Mouse (Mus musculus): ENCODE data around the gene Galnt16. TPM values are rescaled to one million over a fixed set of nuclear protein-coding genes. Genes with fewer than 3 reads are reported as not detected.
A peak's percentile ranks its signal among the peaks of the same experiment; 100 is the strongest.

Galnt16 gene
- polyA plus RNA-seq, 1 experiment from 2014 or later: 9.2 TPM

- no peak overlapping the region for H3K4me3 ChIP-seq (replicated peaks)
- H3K9ac ChIP-seq: no peak overlapping the region
- H3K9me3 ChIP-seq: no peaks in the 10 kb centered on the region
- no peaks in the 10 kb centered on the region for H3K27me3 ChIP-seq (replicated peaks)
- 25% methylated on average over 4 of the region's 4 CpGs for WGBS
- no peak overlapping the region for H3K27ac ChIP-seq
- H3K4me1 ChIP-seq (replicated peaks): peaks cover 12% of the 10 kb centered on the region
- ATAC-seq: peak; percentile 43; the same call in 1 of the 2 replicates
- H3K4me2 ChIP-seq (replicated peaks): no peak overlapping the region; the same call in 1 of the 2 replicates
- no peaks in the 10 kb centered on the region for H3K36me3 ChIP-seq
These were observed 85.5 kb downstream of the Galnt16 start for GRCm38 (mm10) chr12:80603566-80603965.

DNA sequence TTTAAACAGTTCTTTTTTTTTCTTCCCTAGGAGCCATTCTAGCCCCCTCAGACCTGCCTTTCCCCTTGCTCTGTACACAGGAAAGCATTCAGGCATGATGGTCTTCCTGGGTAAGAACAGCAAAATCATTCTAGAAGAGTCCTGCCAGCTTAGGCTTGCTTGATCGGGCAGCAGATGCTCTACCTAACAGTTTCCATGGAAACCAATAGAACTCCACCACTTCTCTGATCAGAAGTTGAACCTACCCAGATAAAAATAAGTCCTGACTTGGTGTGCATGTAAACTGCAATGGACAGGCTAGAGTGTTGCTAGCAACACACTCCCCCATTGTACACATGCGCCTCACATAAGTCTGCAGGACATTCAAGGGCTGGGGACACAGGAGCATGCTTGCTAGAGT, 86.1 kb downstream of the Galnt16 start:
- no peak overlapping the region for H3K4me3 ChIP-seq (replicated peaks)
- peaks cover 12% of the 10 kb centered on the region for H3K4me1 ChIP-seq (replicated peaks)
- H3K27me3 ChIP-seq (replicated peaks): no peaks in the 10 kb centered on the region
- no peak for ATAC-seq
- H3K4me2 ChIP-seq (replicated peaks): no peak overlapping the region
- no peaks in the 10 kb centered on the region for H3K9me3 ChIP-seq
- H3K36me3 ChIP-seq: no peaks in the 10 kb centered on the region
- no peak overlapping the region for H3K9ac ChIP-seq
- WGBS: 90% methylated on average over 2 of the region's 2 CpGs
- no peak overlapping the region for H3K27ac ChIP-seq

GRCm38 (mm10) chr12:80608576-80608975, 90.5 kb downstream of the Galnt16 start:
- no peaks in the 10 kb centered on the region for H3K9me3 ChIP-seq
- H3K36me3 ChIP-seq: no peaks in the 10 kb centered on the region
- H3K27me3 ChIP-seq (replicated peaks): no peaks in the 10 kb centered on the region
- no peak overlapping the region for H3K4me3 ChIP-seq (replicated peaks)
- no peak for ATAC-seq
- no peak overlapping the region for H3K4me2 ChIP-seq (replicated peaks)
- peaks cover 7% of the 10 kb centered on the region for H3K4me1 ChIP-seq (replicated peaks)
- no peak overlapping the region for H3K9ac ChIP-seq
- H3K27ac ChIP-seq: no peak overlapping the region
- 87% methylated on average over 1 of the region's 1 CpGs for WGBS

- no peaks in the 10 kb centered on the region for H3K27me3 ChIP-seq (replicated peaks)
- no peak overlapping the region for H3K4me2 ChIP-seq (replicated peaks)
- no peak overlapping the region for H3K4me3 ChIP-seq (replicated peaks)
- H3K9me3 ChIP-seq: no peaks in the 10 kb centered on the region
- H3K4me1 ChIP-seq (replicated peaks): no peaks in the 10 kb centered on the region
- H3K27ac ChIP-seq: no peak overlapping the region
- H3K9ac ChIP-seq: no peak overlapping the region
- no peak for ATAC-seq
- H3K36me3 ChIP-seq: no peaks in the 10 kb centered on the region
- 82% methylated on average over 3 of the region's 3 CpGs for WGBS
These were observed 91.9 kb downstream of the Galnt16 start for GRCm38 (mm10) chr12:80609928-80610327.

GRCm38 (mm10) chr12:80612113-80612791, 94.2 kb downstream of the Galnt16 start:
- 53% methylated on average over 9 of the region's 9 CpGs for WGBS
- no peak overlapping the region for H3K27ac ChIP-seq

DNA sequence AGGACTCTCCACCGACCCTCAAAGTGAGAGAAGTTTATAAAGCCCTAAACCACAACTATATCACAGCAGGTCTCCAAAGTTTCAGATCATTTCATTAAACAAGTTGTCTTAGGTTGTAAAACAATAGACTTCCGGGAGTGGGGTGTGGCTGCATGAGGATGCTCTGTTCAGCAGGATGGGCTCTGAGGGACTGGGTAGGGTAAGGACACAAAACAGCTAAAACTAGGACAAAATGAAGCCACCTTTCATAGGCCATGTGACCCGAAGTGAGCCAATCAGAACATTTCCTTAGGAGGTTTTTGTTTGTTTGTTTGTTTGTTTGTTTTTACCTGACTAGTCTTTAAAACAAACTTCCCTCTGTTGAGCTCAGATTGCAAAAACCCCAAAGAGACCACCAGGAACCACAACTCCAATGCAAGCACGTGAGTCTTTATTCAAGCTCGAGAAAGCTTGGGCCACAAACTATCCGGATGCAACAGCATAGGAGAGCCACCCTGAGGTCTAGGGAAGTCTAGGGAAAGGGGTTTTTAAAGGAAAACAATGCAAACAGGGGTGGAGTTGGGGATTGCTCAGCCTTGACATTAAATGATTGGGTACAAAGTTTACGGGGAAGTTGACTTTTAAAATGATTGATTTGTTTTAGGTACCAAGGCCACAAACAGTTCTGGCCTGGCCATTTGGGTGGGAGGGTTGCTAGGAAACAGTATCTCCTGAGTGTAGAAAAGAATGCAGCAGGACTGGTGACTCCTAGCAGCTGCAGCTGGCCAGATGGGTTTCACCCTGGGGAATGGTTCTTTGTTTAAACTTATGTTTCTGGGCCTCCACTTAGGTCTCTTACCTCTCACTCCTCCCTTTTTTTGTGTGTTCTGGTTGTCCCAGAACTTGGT, 97.5 kb downstream of the Galnt16 start:
- 30% methylated on average over 7 of the region's 7 CpGs for WGBS
- no peak overlapping the region for H3K4me2 ChIP-seq (replicated peaks)
- H3K9me3 ChIP-seq: no peaks in the 10 kb centered on the region
- H3K27me3 ChIP-seq (replicated peaks): no peaks in the 10 kb centered on the region
- H3K4me3 ChIP-seq (replicated peaks): no peak overlapping the region
- ATAC-seq: peak; percentile 80
- H3K36me3 ChIP-seq: no peaks in the 10 kb centered on the region
- H3K9ac ChIP-seq: no peak overlapping the region
- H3K4me1 ChIP-seq (replicated peaks): no peaks in the 10 kb centered on the region
- H3K27ac ChIP-seq: no peak overlapping the region

More at GRCm38 (mm10) chr12:80612113-80612791, 94.2 kb downstream of the Galnt16 start:
- Histone ChIP-seq H3K4me3 (replicated peaks) (no peak overlapping the region), H3K4me1 (replicated peaks) (no peaks in the 10 kb centered on the region), H3K27me3 (replicated peaks) (no peaks in the 10 kb centered on the region), H3K9ac (no peak overlapping the region), H3K9me3 (no peaks in the 10 kb centered on the region), H3K4me2 (replicated peaks) (no peak overlapping the region), H3K36me3 (no peaks in the 10 kb centered on the region)
- ATAC-seq: no peak

- Histone ChIP-seq H3K4me1 (replicated peaks) (no peaks in the 10 kb centered on the region), H3K4me2 (replicated peaks) (no peak overlapping the region), H3K9me3 (no peaks in the 10 kb centered on the region), H3K27me3 (replicated peaks) (no peaks in the 10 kb centered on the region), H3K4me3 (replicated peaks) (no peak overlapping the region), H3K36me3 (no peaks in the 10 kb centered on the region), H3K9ac (no peak overlapping the region), H3K27ac (no peak overlapping the region)
- ATAC-seq: no peak
- WGBS: 78% methylated on average over 5 of the region's 5 CpGs
These were observed 102.4 kb downstream of the Galnt16 start for GRCm38 (mm10) chr12:80620501-80620900.

GRCm38 (mm10) chr12:80631790-80632189, 113.7 kb downstream of the Galnt16 start:
- no peak overlapping the region for H3K9ac ChIP-seq
- no peak for ATAC-seq
- no peak overlapping the region for H3K4me3 ChIP-seq (replicated peaks)
- H3K27ac ChIP-seq: no peak overlapping the region
- WGBS: 86% methylated on average over 5 of the region's 5 CpGs
- H3K4me2 ChIP-seq (replicated peaks): no peak overlapping the region
- no peaks in the 10 kb centered on the region for H3K27me3 ChIP-seq (replicated peaks)
- no peaks in the 10 kb centered on the region for H3K9me3 ChIP-seq
- no peaks in the 10 kb centered on the region for H3K4me1 ChIP-seq (replicated peaks)
- peaks cover 17% of the 10 kb centered on the region for H3K36me3 ChIP-seq

DNA sequence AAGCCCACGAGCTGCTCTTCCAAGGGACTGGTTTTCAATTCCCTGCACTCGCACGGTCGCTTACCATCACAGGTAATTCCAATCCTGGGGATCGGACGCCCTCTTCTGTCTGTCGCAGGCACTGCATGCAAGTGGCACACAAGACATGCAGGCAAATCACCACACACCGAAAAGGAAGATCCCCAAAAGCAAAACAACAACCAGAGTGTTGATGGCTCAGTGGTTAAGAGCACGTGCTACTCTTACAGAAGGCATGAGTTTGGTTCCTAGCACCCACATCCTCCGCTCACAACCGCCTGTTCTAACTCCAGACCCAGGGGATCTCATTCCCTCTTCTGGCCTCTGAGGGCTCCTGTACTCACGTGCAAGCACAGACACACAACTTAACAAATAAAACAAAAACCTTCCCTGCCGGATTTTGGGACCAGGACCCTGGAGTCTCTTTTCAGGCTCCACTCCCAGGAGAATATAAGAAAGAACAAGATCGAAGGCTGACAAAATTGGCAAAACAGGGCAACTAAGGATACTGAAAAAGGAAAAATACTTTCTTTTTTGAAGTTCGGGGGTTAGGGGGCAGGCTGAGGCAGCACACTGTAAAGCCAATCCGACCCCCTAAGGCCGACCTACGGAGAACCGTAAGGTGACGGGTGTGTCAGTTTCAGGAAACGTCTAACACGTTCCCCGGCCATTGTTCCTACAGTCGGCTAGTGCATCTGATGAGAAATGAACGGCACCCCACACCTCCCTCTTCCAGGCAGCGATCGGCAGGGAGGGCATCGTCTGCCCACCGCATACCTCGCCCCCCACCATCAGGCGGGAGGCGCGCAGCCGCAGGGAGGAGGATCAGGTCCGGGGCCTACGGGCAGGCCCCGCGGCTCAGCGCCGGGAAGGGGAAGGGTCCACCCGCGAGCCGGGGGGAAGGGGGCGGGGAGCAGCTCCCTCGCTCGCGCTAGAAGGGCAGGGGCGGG, 124.9 kb downstream of the Galnt16 start:
- Histone ChIP-seq H3K9me3 (no peaks in the 10 kb centered on the region), H3K27ac (peak overlapping the region; percentile 86), H3K4me2 (replicated peaks) (peak overlapping the region; percentile 81), H3K4me1 (replicated peaks) (peaks cover 17% of the 10 kb centered on the region; the same call in 1 of the 2 replicates), H3K4me3 (replicated peaks) (peak overlapping the region; percentile 94), H3K27me3 (replicated peaks) (no peaks in the 10 kb centered on the region), H3K9ac (peak overlapping the region; percentile 94), H3K36me3 (peaks cover 13% of the 10 kb centered on the region)
- 2% methylated on average over 46 of the region's 48 CpGs for WGBS
- ATAC-seq: peak; percentile 72

GRCm38 (mm10) chr12:80643693-80644505, 125.8 kb downstream of the Galnt16 start, which contains the start of the genes Slc39a9 and Erh:
Gene Slc39a9, plus strand, starts transcription at chr12:80643883.
Gene Erh, minus strand, starts transcription at chr12:80644341.
- under 1% methylated on average over 50 of the region's 50 CpGs for WGBS

GRCm38 (mm10) chr12:80644506-80644868, 126.4 kb downstream of the Galnt16 start:
- peak overlapping the region; percentile 94 for H3K9ac ChIP-seq
- no peaks in the 10 kb centered on the region for H3K27me3 ChIP-seq (replicated peaks)
- peak overlapping the region; percentile 94 for H3K4me3 ChIP-seq (replicated peaks)
- peak overlapping the region; percentile 81 for H3K4me2 ChIP-seq (replicated peaks)
- ATAC-seq: peak; percentile 14; the same call in 1 of the 2 replicates
- peaks cover 3% of the 10 kb centered on the region for H3K36me3 ChIP-seq
- peaks cover 17% of the 10 kb centered on the region; the same call in 1 of the 2 replicates for H3K4me1 ChIP-seq (replicated peaks)
- WGBS: 5% methylated on average over 18 of the region's 18 CpGs
- H3K9me3 ChIP-seq: no peaks in the 10 kb centered on the region
- 0 out of 2 replicates have a peak overlapping the region, but pooled peaks have one; percentile 3 for H3K27ac ChIP-seq

More at GRCm38 (mm10) chr12:80643693-80644505, 125.8 kb downstream of the Galnt16 start, which contains the start of the genes Slc39a9 and Erh:
- Histone ChIP-seq H3K4me2 (replicated peaks) (peak within 1 kb of the TSS; percentile 81), H3K36me3 (peaks cover 7% of the 10 kb centered on the region), H3K4me1 (replicated peaks) (peaks cover 17% of the 10 kb centered on the region; the same call in 1 of the 2 replicates), H3K27ac (peak within 1 kb of the TSS; percentile 86), H3K9me3 (no peaks in the 10 kb centered on the region), H3K27me3 (replicated peaks) (no peaks in the 10 kb centered on the region), H3K4me3 (replicated peaks) (peak within 1 kb of the TSS; percentile 94), H3K9ac (peak within 1 kb of the TSS; percentile 94)
- peak; percentile 98 for ATAC-seq

All from intestine, embryonic 15.5 days (tissue).